Mouse (Mus musculus): ENCODE data around the gene Ctsk. TPM values are rescaled to one million over a fixed set of nuclear protein-coding genes. Genes with fewer than 3 reads are reported as not detected.

Ctsk gene
- 17.4 and 18.4 TPM in 2 replicates for polyA plus RNA-seq (2015; fragmentation: Nextera tagmentation; extraction: Ambion mirVana)

GRCm38 (mm10) chr3:95499024-95499423 is at the start of gene Ctsk:
Gene Ctsk (plus strand): TSS chr3:95499256.
- ATAC-seq (replicated peaks; ENCODE audit: extremely low read depth, insufficient read depth, low FRiP score), result peak; percentile 68
- H3K4me3 ChIP-seq (ENCODE audit: low read length), result peak within 1 kb of the TSS; percentile 38
- WGBS, result 58% methylated on average over 7 of the region's 7 CpGs

GRCm38 (mm10) chr3:95450408-95450807 is 48.6 kb upstream of the Ctsk start:
- H3K27ac ChIP-seq (ENCODE audit: low read length), result no peak overlapping the region
- H3K4me2 ChIP-seq (ENCODE audit: low read depth, low read length), result no peak overlapping the region
- ATAC-seq (replicated peaks; ENCODE audit: extremely low read depth, insufficient read depth, low FRiP score), result 0 out of 2 replicates have a peak, but pooled peaks have one; percentile 45
- no peak overlapping the region for H3K4me3 ChIP-seq (ENCODE audit: low read length)
- WGBS, result 22% methylated on average over 1 of the region's 1 CpGs
- H3K9ac ChIP-seq (ENCODE audit: low read length), result no peak overlapping the region
- no peaks in the 10 kb centered on the region for H3K9me3 ChIP-seq (replicated peaks; ENCODE audit: control insufficient read depth, low read length)
- H3K27me3 ChIP-seq (ENCODE audit: control insufficient read depth, insufficient read depth, low read length), result no peaks in the 10 kb centered on the region
- peaks cover 3% of the 10 kb centered on the region; the same call in 1 of the 2 replicates for H3K4me1 ChIP-seq (ENCODE audit: control insufficient read depth, insufficient read depth, low read length)
- peaks cover 19% of the 10 kb centered on the region for H3K36me3 ChIP-seq (ENCODE audit: control insufficient read depth, insufficient read depth)

More at GRCm38 (mm10) chr3:95499024-95499423, at the start of gene Ctsk:
- Histone ChIP-seq H3K4me1 (ENCODE audit: control insufficient read depth, insufficient read depth, low read length) (peaks cover 6% of the 10 kb centered on the region), H3K36me3 (ENCODE audit: control insufficient read depth, insufficient read depth) (peaks cover 21% of the 10 kb centered on the region), H3K9me3 (replicated peaks; ENCODE audit: control insufficient read depth, low read length) (no peaks in the 10 kb centered on the region), H3K4me2 (ENCODE audit: low read depth, low read length) (peak within 1 kb of the TSS; percentile 41), H3K27me3 (ENCODE audit: control insufficient read depth, insufficient read depth, low read length) (no peaks in the 10 kb centered on the region), H3K27ac (ENCODE audit: low read length) (peak within 1 kb of the TSS; percentile 75), H3K9ac (ENCODE audit: low read length) (no peak within 1 kb of the TSS)

GRCm38 (mm10) chr3:95450915-95451314 is 48.1 kb upstream of the Ctsk start:
- Histone ChIP-seq H3K36me3 (ENCODE audit: control insufficient read depth, insufficient read depth) (peaks cover 19% of the 10 kb centered on the region), H3K27ac (ENCODE audit: low read length) (no peak overlapping the region), H3K9me3 (replicated peaks; ENCODE audit: control insufficient read depth, low read length) (no peaks in the 10 kb centered on the region), H3K27me3 (ENCODE audit: control insufficient read depth, insufficient read depth, low read length) (no peaks in the 10 kb centered on the region), H3K4me1 (ENCODE audit: control insufficient read depth, insufficient read depth, low read length) (peaks cover 3% of the 10 kb centered on the region; the same call in 1 of the 2 replicates), H3K4me2 (ENCODE audit: low read depth, low read length) (no peak overlapping the region), H3K9ac (ENCODE audit: low read length) (no peak overlapping the region), H3K4me3 (ENCODE audit: low read length) (no peak overlapping the region)
- WGBS, result 87% methylated on average over 3 of the region's 3 CpGs
- no peak for ATAC-seq (replicated peaks; ENCODE audit: extremely low read depth, insufficient read depth, low FRiP score)

GRCm38 (mm10) chr3:95456367-95456766 is 42.7 kb upstream of the Ctsk start:
- peaks cover 3% of the 10 kb centered on the region; the same call in 1 of the 2 replicates for H3K4me1 ChIP-seq (ENCODE audit: control insufficient read depth, insufficient read depth, low read length)
- H3K9ac ChIP-seq (ENCODE audit: low read length), result no peak overlapping the region
- H3K27me3 ChIP-seq (ENCODE audit: control insufficient read depth, insufficient read depth, low read length), result no peaks in the 10 kb centered on the region
- ATAC-seq (replicated peaks; ENCODE audit: extremely low read depth, insufficient read depth, low FRiP score), result no peak
- 93% methylated on average over 5 of the region's 5 CpGs for WGBS
- no peak overlapping the region for H3K4me2 ChIP-seq (ENCODE audit: low read depth, low read length)
- H3K4me3 ChIP-seq (ENCODE audit: low read length), result no peak overlapping the region
- H3K27ac ChIP-seq (ENCODE audit: low read length), result no peak overlapping the region
- H3K9me3 ChIP-seq (replicated peaks; ENCODE audit: control insufficient read depth, low read length), result no peaks in the 10 kb centered on the region
- peaks cover 17% of the 10 kb centered on the region for H3K36me3 ChIP-seq (ENCODE audit: control insufficient read depth, insufficient read depth)

GRCm38 (mm10) chr3:95457758-95458157 is 41.3 kb upstream of the Ctsk start:
- no peak overlapping the region for H3K9ac ChIP-seq (ENCODE audit: low read length)
- 53% methylated on average over 3 of the region's 3 CpGs for WGBS
- H3K27me3 ChIP-seq (ENCODE audit: control insufficient read depth, insufficient read depth, low read length), result no peaks in the 10 kb centered on the region
- no peak for ATAC-seq (replicated peaks; ENCODE audit: extremely low read depth, insufficient read depth, low FRiP score)
- no peak overlapping the region for H3K4me3 ChIP-seq (ENCODE audit: low read length)
- peaks cover 18% of the 10 kb centered on the region for H3K36me3 ChIP-seq (ENCODE audit: control insufficient read depth, insufficient read depth)
- no peaks in the 10 kb centered on the region for H3K9me3 ChIP-seq (replicated peaks; ENCODE audit: control insufficient read depth, low read length)
- no peak overlapping the region for H3K4me2 ChIP-seq (ENCODE audit: low read depth, low read length)
- no peaks in the 10 kb centered on the region for H3K4me1 ChIP-seq (ENCODE audit: control insufficient read depth, insufficient read depth, low read length)
- H3K27ac ChIP-seq (ENCODE audit: low read length), result peak overlapping the region; percentile 16; the same call in 1 of the 2 replicates

- 79% methylated on average over 1 of the region's 1 CpGs for WGBS
- no peaks in the 10 kb centered on the region for H3K9me3 ChIP-seq (replicated peaks; ENCODE audit: control insufficient read depth, low read length)
- no peak overlapping the region for H3K27ac ChIP-seq (ENCODE audit: low read length)
- no peaks in the 10 kb centered on the region for H3K27me3 ChIP-seq (ENCODE audit: control insufficient read depth, insufficient read depth, low read length)
- H3K9ac ChIP-seq (ENCODE audit: low read length), result no peak overlapping the region
- ATAC-seq (replicated peaks; ENCODE audit: extremely low read depth, insufficient read depth, low FRiP score), result no peak
- H3K4me1 ChIP-seq (ENCODE audit: control insufficient read depth, insufficient read depth, low read length), result no peaks in the 10 kb centered on the region
- no peak overlapping the region for H3K4me3 ChIP-seq (ENCODE audit: low read length)
- H3K36me3 ChIP-seq (ENCODE audit: control insufficient read depth, insufficient read depth), result peaks cover 12% of the 10 kb centered on the region; the same call in 1 of the 2 replicates
- H3K4me2 ChIP-seq (ENCODE audit: low read depth, low read length), result no peak overlapping the region
Observed at GRCm38 (mm10) chr3:95459381-95459780, 39.7 kb upstream of the Ctsk start.

- H3K36me3 ChIP-seq (ENCODE audit: control insufficient read depth, insufficient read depth), result peaks cover 19% of the 10 kb centered on the region; the same call in 1 of the 2 replicates
- no peaks in the 10 kb centered on the region for H3K27me3 ChIP-seq (ENCODE audit: control insufficient read depth, insufficient read depth, low read length)
- ATAC-seq (replicated peaks; ENCODE audit: extremely low read depth, insufficient read depth, low FRiP score), result no peak
- H3K4me3 ChIP-seq (ENCODE audit: low read length), result no peak overlapping the region
- no peaks in the 10 kb centered on the region for H3K4me1 ChIP-seq (ENCODE audit: control insufficient read depth, insufficient read depth, low read length)
- H3K9me3 ChIP-seq (replicated peaks; ENCODE audit: control insufficient read depth, low read length), result no peaks in the 10 kb centered on the region
- H3K4me2 ChIP-seq (ENCODE audit: low read depth, low read length), result no peak overlapping the region
- no peak overlapping the region for H3K27ac ChIP-seq (ENCODE audit: low read length)
- H3K9ac ChIP-seq (ENCODE audit: low read length), result no peak overlapping the region
Observed at GRCm38 (mm10) chr3:95463852-95464251, 35.2 kb upstream of the Ctsk start.

GRCm38 (mm10) chr3:95478966-95479365 is 20.1 kb upstream of the Ctsk start:
- 100% methylated on average over 1 of the region's 1 CpGs for WGBS
- no peak overlapping the region for H3K4me3 ChIP-seq (ENCODE audit: low read length)
- H3K36me3 ChIP-seq (ENCODE audit: control insufficient read depth, insufficient read depth), result peaks cover 27% of the 10 kb centered on the region
- no peak for ATAC-seq (replicated peaks; ENCODE audit: extremely low read depth, insufficient read depth, low FRiP score)
- H3K4me2 ChIP-seq (ENCODE audit: low read depth, low read length), result no peak overlapping the region
- H3K4me1 ChIP-seq (ENCODE audit: control insufficient read depth, insufficient read depth, low read length), result no peaks in the 10 kb centered on the region
- no peaks in the 10 kb centered on the region for H3K9me3 ChIP-seq (replicated peaks; ENCODE audit: control insufficient read depth, low read length)
- H3K9ac ChIP-seq (ENCODE audit: low read length), result no peak overlapping the region
- no peak overlapping the region for H3K27ac ChIP-seq (ENCODE audit: low read length)
- H3K27me3 ChIP-seq (ENCODE audit: control insufficient read depth, insufficient read depth, low read length), result no peaks in the 10 kb centered on the region

GRCm38 (mm10) chr3:95486421-95486820 is 12.6 kb upstream of the Ctsk start:
- no peak for ATAC-seq (replicated peaks; ENCODE audit: extremely low read depth, insufficient read depth, low FRiP score)
- no peak overlapping the region for H3K9ac ChIP-seq (ENCODE audit: low read length)
- no peaks in the 10 kb centered on the region for H3K9me3 ChIP-seq (replicated peaks; ENCODE audit: control insufficient read depth, low read length)
- no peak overlapping the region for H3K4me2 ChIP-seq (ENCODE audit: low read depth, low read length)
- WGBS, result 72% methylated on average over 2 of the region's 2 CpGs
- H3K4me1 ChIP-seq (ENCODE audit: control insufficient read depth, insufficient read depth, low read length), result no peaks in the 10 kb centered on the region
- no peak overlapping the region for H3K4me3 ChIP-seq (ENCODE audit: low read length)
- no peaks in the 10 kb centered on the region for H3K27me3 ChIP-seq (ENCODE audit: control insufficient read depth, insufficient read depth, low read length)
- no peak overlapping the region for H3K27ac ChIP-seq (ENCODE audit: low read length)
- H3K36me3 ChIP-seq (ENCODE audit: control insufficient read depth, insufficient read depth), result peaks cover 41% of the 10 kb centered on the region

Measured in heart, embryonic 16.5 days (tissue).